Mouse (Mus musculus) large intestine, adult 2 months (tissue): ENCODE data around the gene Zkscan4. TPM values are rescaled to one million over a fixed set of nuclear protein-coding genes. Genes with fewer than 3 reads are reported as not detected.
"Not testable (repeated sequence)": the region's sequence is repeated elsewhere in the genome, so short reads cannot be mapped to it uniquely, and the experiment has no call there.

Experiments used
- DNase-seq: peaks from one replicate; pipeline ENCODE4 v3.0.0-alpha.2; 2012; ENCODE audit warnings: low read depth, low spot score
- WGBS: fragments of 180-500 bp; shearing (Covaris S2); methylation state at CpG from one replicate; pipeline ENCODE4 v1.1.7; 2018; 5-methylcytosine and 5-hydroxymethylcytosine counted together
- polyA plus RNA-seq: library from polyadenylated mRNA; depleted of rRNA; stranded (reverse); fragments of >200 nt; gene quantifications from 2 replicates; pipeline ENCODE4 v1.2.3, GENCODE M21; 2012; rRNA removed

The Zkscan4 gene
- polyA plus RNA-seq, 1 experiment: 0.21 TPM

- WGBS: 93% methylated on average over 17 of the region's 17 CpGs
- DNase-seq: not testable (repeated sequence)
These were observed 22.5 kb downstream of the Zkscan4 start, which contains the start of gene Gm11273 for GRCm38 (mm10) chr13:21501182-21501581. Gene Gm11273, minus strand, starts transcription at chr13:21501418.

GRCm38 (mm10) chr13:21502296-21502695, 23.6 kb downstream of the Zkscan4 start:
- DNase-seq: no peak
- WGBS: 88% methylated on average over 5 of the region's 5 CpGs

- whole genome bisulfite sequencing: under 1% methylated on average over 21 of the region's 21 CpGs
- peak; percentile 75 for DNase-seq
These were observed 27.5 kb downstream of the Zkscan4 start for GRCm38 (mm10) chr13:21506221-21506649.

DNA sequence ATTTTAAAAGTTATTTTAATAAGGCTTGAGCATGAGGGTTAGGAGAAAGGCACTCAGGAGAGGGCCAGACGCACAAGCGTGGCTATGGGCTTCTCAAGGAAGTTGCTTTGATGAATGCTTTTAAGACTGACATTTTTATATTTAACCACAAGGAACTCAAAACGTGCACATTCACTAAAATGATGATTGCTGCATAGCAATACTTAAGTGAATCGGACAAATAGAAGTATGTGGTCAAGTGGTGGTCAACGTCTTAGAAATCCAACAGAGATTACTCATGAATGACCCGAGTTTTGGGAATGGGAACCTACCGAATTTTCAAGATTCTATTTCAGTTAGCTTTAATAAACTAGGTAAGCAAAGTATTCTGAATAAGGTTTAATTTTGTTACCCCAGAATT, 51.4 kb downstream of the Zkscan4 start:
- 45% methylated on average over 7 of the region's 7 CpGs for WGBS
- no peak for DNase-seq

DNA sequence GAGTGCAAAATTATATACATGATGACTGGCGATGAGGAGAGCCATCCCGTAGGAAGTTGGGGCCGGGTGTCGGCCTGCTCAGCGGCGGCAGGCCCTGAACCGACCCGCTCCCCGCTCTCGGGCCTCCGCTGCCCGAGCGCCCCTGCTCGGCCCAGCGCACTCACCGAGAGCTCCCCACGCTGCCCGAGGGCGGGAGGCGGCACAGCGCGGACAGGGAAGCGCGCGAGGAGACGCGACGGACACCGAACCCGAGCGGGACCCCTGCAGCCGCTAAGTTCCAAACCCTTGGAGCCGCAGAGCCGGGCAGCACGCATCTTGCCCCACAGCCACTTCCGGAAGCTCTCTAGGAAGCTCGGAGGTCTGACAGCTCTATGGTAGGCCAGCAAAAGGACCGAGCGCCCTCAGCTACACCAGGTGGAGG, 52.1 kb downstream of the Zkscan4 start, which contains the start of gene Zkscan8:
Gene Zkscan8 (minus strand): TSS at position 340 of the 421 bp plus-strand sequence.
- under 1% methylated on average over 39 of the region's 39 CpGs for WGBS
- peak; percentile 68 for DNase-seq

Other genes starting within 250 kb of the Zkscan4 start
- gene Gpx5, start 186.2 kb upstream of the Zkscan4 start, polyA plus RNA-seq: 0.53 and 1.4 TPM in 2 replicates
- gene Gpx6, start 166.8 kb upstream of the Zkscan4 start, polyA plus RNA-seq: not detected in 2 replicates
- gene Olfr1367, start 132.0 kb upstream of the Zkscan4 start, polyA plus RNA-seq: not detected in 2 replicates
- 0.78 and 0.86 TPM in 2 replicates for gene Zscan12, start 116.1 kb upstream of the Zkscan4 start, polyA plus RNA-seq
- 11.2 and 21.9 TPM in 2 replicates for gene Zkscan3, start 76.2 kb upstream of the Zkscan4 start, polyA plus RNA-seq
- 0.27 and 0.70 TPM in 2 replicates for gene Pgbd1, start 37.8 kb upstream of the Zkscan4 start, polyA plus RNA-seq
- gene Zscan26, start 25.2 kb upstream of the Zkscan4 start, polyA plus RNA-seq: 8.3 and 11.0 TPM in 2 replicates
- gene Nkapl, start 10.4 kb upstream of the Zkscan4 start, polyA plus RNA-seq: 0.10 TPM in 1 of 2 replicates, not detected in the other
- gene Gm10065, start 534 bp downstream of the Zkscan4 start, polyA plus RNA-seq: not detected in 2 replicates
- 0.08 and 0.09 TPM in 2 replicates for gene AK157302, start 16.3 kb downstream of the Zkscan4 start, polyA plus RNA-seq
- gene Gm11273, start 22.5 kb downstream of the Zkscan4 start, polyA plus RNA-seq: 23.7 and 33.7 TPM in 2 replicates
- 1.7 and 2.7 TPM in 2 replicates for gene Zkscan8, start 52.2 kb downstream of the Zkscan4 start, polyA plus RNA-seq
- not detected in 2 replicates for gene Olfr1366, start 63.9 kb downstream of the Zkscan4 start, polyA plus RNA-seq
- not detected in 2 replicates for gene Olfr1535, start 81.0 kb downstream of the Zkscan4 start, polyA plus RNA-seq
- gene Olfr1364, start 102.9 kb downstream of the Zkscan4 start, polyA plus RNA-seq: not detected in 2 replicates
- not detected in 2 replicates for gene Olfr1362, start 135.1 kb downstream of the Zkscan4 start, polyA plus RNA-seq
- not detected in 2 replicates for gene Olfr11, start 163.6 kb downstream of the Zkscan4 start, polyA plus RNA-seq
- not detected in 2 replicates for gene Olfr1361, start 184.5 kb downstream of the Zkscan4 start, polyA plus RNA-seq
- gene Olfr1360, start 198.5 kb downstream of the Zkscan4 start, polyA plus RNA-seq: not detected in 2 replicates
- gene Olfr1359, start 219.2 kb downstream of the Zkscan4 start, polyA plus RNA-seq: not detected in 2 replicates
- 14.2 and 16.3 TPM in 2 replicates for gene Hist1h2bl, start 237.2 kb downstream of the Zkscan4 start, polyA plus RNA-seq
- 23.0 and 39.3 TPM in 2 replicates for gene Hist1h2ai, start 237.5 kb downstream of the Zkscan4 start, polyA plus RNA-seq
- gene Hist1h3h, start 238.8 kb downstream of the Zkscan4 start, polyA plus RNA-seq: 33.4 and 59.9 TPM in 2 replicates
- 4.5 and 5.5 TPM in 2 replicates for gene Hist1h2bm, start 243.1 kb downstream of the Zkscan4 start, polyA plus RNA-seq